Mouse (Mus musculus) heart, adult 9 months (tissue): Measurements from ENCODE around the gene Utp11.

Experiments used
- DNase-seq, 2 experiments: peaks; one replicate each; pipeline ENCODE4 v3.0.0; 2022; ENCODE audit warnings: low spot score in 2 of 2

The Utp11 gene

GRCm38 (mm10) chr4:124632856-124633255 is 60.5 kb downstream of the Utp11 start:
- no peak for DNase-seq

- DNase-seq, result no peak
Measured at GRCm38 (mm10) chr4:124631456-124631855, 61.9 kb downstream of the Utp11 start.
